Mouse (Mus musculus): ENCODE measurements around the gene Uba2.

Gene Uba2

GRCm38 (mm10) chr7:34120636-34121035 lies 48.8 kb downstream of the Uba2 start:
- in situ Hi-C loops (cut with MboI; ENCODE audit: low pct_unique_long_range_greater_than_20kb in 1 of 2, low sequenced_read_pairs in 2 of 2, unreplicated experiment in 1 of 2): loop anchor here (25.0 kb wide), 2 partner anchors 108 to 333 kb away; partner anchors contain the start of genes Scgb1b27 (in 1 of the 2) and Scgb2b27 (in 1 of the 2)

GRCm38 (mm10) chr7:34116601-34117000 lies 52.8 kb downstream of the Uba2 start:
- in situ Hi-C loops (cut with MboI; ENCODE audit: low pct_unique_long_range_greater_than_20kb in 1 of 2, low sequenced_read_pairs in 2 of 2, unreplicated experiment in 1 of 2): loop anchor here (10.0 to 25.0 kb wide), 3 partner anchors 104 to 329 kb away; partner anchors contain the start of genes Scgb1b27 (in 1 of the 2) and Scgb2b27 (in 1 of the 2)

- in situ Hi-C loops (cut with MboI; ENCODE audit: low pct_unique_long_range_greater_than_20kb in 1 of 2, low sequenced_read_pairs in 2 of 2, unreplicated experiment in 1 of 2): loop anchor here (25.0 kb wide), 2 partner anchors 97 to 322 kb away; partner anchors contain the start of genes Scgb1b27 (in 1 of the 2) and Scgb2b27 (in 1 of the 2)
Measured at GRCm38 (mm10) chr7:34109190-34109589, 60.2 kb downstream of the Uba2 start.

- in situ Hi-C loops (cut with MboI; ENCODE audit: low pct_unique_long_range_greater_than_20kb in 1 of 2, low sequenced_read_pairs in 2 of 2, unreplicated experiment in 1 of 2): loop anchor here (25.0 kb wide), 2 partner anchors 89 to 314 kb away; partner anchors contain the start of genes Scgb1b27 (in 1 of the 2) and Scgb2b27 (in 1 of the 2)
Measured at GRCm38 (mm10) chr7:34101276-34101675, 68.1 kb downstream of the Uba2 start.

GRCm38 (mm10) chr7:34100002-34100401 lies 69.4 kb downstream of the Uba2 start:
- in situ Hi-C loops (cut with MboI; ENCODE audit: low pct_unique_long_range_greater_than_20kb in 1 of 2, low sequenced_read_pairs in 2 of 2, unreplicated experiment in 1 of 2): loop anchor here (25.0 kb wide), 2 partner anchors 88 to 313 kb away; partner anchors contain the start of genes Scgb1b27 (in 1 of the 2) and Scgb2b27 (in 1 of the 2)

- in situ Hi-C loops (cut with MboI; ENCODE audit: low pct_unique_long_range_greater_than_20kb in 1 of 2, low sequenced_read_pairs in 2 of 2, unreplicated experiment in 1 of 2): loop anchor here in 1 of 2 experiments (25.0 kb wide), 1 partner anchor 283 kb away; no protein-coding TSS in a partner anchor
Measured at GRCm38 (mm10) chr7:34094911-34095481, 74.4 kb downstream of the Uba2 start, which contains the start of gene Scgb1b30. Gene Scgb1b30 (plus strand): TSS chr7:34095431.
